Mouse (Mus musculus) large intestine, adult 2 months (tissue): ENCODE measurements around the gene Edn1. TPM values are rescaled to one million over a fixed set of nuclear protein-coding genes. Genes with fewer than 3 reads are reported as not detected.

Experiments used
- DNase-seq: peaks from one replicate; pipeline ENCODE4 v3.0.0-alpha.2; 2012; ENCODE audit warnings: low read depth, low spot score
- WGBS: fragments of 180-500 bp; shearing (Covaris S2); methylation state at CpG from one replicate; pipeline ENCODE4 v1.1.7; 2018; 5-methylcytosine and 5-hydroxymethylcytosine counted together
- polyA plus RNA-seq: library from polyadenylated mRNA; depleted of rRNA; stranded (reverse); fragments of >200 nt; gene quantifications from 2 replicates; pipeline ENCODE4 v1.2.3, GENCODE M21; 2012; rRNA removed

The Edn1 gene
- polyA plus RNA-seq, 1 experiment, result 0.99 TPM

DNA sequence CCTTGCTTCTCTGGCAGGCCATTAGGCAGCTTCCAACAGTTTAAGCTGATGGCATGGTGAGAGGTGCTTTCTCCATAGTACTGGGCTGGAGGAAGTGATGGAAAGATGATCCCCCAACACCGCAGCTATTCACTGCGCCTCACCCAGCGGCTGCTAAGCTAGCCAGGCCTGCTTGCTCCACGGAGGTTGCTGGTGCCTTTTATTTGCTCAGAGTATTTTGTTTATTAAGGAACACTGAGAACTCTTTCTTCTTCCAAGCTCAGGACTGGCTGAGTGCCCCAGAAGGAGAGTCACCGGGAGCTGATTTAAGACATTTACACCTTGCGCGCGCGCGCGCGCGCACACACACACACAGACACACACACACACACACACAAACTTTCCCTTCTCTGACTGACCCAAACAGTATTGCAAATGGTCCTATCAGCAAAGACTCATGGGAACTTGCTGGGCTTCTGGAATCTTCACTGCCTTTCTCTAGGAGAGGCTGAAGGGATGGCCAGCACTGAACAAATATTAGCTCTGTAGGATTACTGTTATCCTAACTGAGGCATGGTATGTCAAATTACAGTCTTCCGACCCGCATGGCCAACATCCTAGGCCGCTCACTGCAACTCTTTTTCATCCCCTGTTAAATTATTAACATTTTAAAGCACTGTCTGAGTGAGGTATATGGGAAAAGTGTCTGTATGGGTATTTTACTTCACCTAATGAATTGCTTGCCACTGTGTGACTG, 7.3 kb downstream of the Edn1 start:
- DNase-seq, result no peak
- WGBS, result 30% methylated on average over 16 of the region's 16 CpGs

DNA sequence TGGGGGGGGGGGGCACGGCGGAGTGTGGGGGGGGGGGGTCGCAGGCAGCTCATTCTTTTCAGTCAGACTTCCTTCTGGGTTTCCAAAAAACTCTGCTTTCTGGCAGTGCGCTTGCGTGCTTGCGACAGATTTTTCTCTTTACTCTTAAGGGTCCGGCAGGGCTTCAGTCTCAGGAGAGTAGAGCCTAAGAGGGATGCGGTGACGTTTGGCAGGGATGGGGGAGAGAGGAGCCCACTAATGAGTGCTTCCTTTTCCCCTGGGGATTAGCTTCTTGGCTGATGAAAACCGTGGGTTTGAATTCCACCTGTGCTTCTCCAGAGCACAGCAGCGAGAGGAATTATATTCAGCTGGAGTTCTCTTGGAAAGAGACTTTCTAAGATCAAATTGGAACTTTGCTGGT, 8.5 kb downstream of the Edn1 start:
- 47% methylated on average over 11 of the region's 11 CpGs for WGBS
- DNase-seq, result no peak

DNA sequence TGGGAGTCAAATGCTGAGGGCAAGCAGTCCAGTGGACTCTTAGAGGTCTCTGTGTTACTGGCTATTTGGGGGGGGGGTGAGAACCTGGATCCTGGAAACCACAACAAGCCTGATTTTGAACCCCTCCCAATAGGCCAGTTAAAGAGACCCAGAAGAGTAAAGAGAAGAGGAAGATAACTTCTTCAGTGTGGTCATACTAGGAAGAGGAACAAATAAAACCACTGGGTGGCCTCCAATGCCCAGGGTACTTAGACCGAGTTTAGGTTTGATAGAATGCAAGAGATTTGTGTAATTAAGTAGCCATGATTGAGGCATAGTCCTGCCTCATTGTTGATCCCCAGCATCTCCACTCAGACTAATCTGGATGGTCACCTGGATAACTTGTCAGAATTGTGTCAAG, 14.4 kb downstream of the Edn1 start:
- whole genome bisulfite sequencing, result 57% methylated on average over 1 of the region's 1 CpGs
- no peak for DNase-seq

DNA sequence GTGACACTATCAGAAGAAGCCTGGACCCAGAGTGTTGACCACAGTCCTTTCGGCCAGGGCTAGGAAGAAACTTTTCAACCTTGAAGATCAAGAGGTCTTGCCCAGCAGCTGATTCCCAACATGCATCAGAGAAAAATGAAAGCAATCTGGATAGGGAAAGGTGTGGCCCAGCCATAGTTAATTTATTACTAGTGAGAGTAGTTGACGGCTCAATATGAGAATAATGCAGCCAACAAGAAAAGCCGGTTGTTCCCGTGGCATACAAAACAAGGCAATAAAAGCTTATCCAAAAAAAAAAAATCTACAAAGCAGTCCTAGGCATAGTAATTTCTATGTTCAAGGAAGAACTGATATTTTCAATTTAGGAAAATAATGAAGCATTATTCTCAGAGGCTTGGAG, 16.5 kb downstream of the Edn1 start:
- no peak for DNase-seq
- WGBS, result 32% methylated on average over 4 of the region's 4 CpGs

DNA sequence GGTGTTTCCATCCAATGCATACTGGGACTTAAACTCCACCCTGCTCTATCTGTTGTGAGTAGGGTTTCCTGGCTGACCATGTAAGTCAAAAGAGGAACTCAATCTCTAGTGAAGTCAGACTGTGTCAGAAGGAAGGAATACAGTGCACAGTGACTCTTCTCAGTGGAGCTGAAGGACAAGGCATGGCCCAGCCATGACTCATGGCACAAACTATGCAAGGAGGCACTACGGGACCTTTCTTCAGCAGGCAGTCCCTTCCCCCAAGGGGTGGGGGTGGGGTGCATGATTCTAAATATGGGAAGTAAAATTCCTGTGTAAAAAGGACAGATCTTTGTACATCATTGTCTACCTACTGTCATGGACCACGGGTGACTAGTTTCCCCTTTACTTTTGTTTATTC, 27.3 kb downstream of the Edn1 start:
- no peak for DNase-seq
- WGBS, result 62% methylated on average over 2 of the region's 2 CpGs

DNA sequence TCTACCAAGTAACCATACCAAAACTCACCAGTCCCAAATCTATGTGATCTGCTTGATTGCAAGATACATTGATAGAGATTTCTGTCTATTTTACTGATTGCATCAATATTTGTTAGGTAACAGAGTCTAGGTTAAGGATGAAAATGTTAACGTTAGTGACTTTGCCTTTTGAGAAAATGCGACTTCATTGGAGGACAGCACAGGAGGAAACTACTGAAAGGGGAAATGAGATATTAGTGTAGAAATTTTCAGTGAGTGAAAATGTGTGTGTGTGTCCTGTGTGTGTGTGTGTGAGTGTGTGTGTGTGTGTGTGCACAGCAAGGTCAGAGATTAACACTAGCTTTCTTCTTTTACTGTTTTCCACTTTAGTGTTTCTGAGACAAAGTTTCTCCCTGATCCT, 29.8 kb downstream of the Edn1 start:
- 84% methylated on average over 2 of the region's 2 CpGs for WGBS
- DNase-seq, result no peak

DNA sequence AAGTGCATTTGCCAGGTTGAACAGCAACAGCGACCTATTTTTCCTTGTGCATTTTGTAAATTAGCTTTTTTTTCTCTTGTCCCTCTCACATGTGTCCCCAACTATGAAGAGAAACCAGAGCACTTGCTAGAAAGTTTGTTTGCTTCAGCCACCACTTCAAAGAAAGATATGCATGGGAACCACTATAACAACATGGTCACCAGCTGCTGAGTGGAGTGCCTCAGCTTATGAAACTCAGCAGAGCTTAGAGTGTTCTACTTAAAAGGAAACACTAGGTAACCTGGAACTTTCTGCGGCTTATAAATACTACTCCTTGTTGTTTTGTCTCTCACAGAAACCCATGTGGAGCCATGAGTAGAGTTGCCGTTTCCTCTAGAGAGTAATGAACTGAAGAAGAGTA, 33.7 kb downstream of the Edn1 start:
- no peak for DNase-seq
- WGBS, result 88% methylated on average over 3 of the region's 3 CpGs

DNA sequence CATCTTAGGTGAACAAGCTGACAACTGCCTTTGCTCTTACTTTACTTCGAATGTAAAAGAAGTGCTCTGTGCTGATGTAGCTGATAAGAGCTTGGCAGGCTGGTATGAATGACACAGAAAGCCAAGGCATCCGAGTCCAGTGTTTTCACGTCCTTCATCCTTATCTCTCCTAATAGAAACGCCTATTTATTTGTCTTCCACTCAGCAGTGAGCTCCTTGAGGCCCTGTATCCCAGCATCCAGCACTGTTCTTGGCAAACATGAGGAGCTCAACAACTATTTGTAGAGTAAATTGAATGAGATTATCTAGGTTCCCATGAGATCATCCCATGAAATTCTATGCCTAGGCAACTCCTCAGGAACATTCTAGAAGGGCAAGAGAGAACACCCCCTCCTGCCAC, 35.1 kb downstream of the Edn1 start:
- DNase-seq, result no peak
- WGBS, result 68% methylated on average over 4 of the region's 4 CpGs

DNA sequence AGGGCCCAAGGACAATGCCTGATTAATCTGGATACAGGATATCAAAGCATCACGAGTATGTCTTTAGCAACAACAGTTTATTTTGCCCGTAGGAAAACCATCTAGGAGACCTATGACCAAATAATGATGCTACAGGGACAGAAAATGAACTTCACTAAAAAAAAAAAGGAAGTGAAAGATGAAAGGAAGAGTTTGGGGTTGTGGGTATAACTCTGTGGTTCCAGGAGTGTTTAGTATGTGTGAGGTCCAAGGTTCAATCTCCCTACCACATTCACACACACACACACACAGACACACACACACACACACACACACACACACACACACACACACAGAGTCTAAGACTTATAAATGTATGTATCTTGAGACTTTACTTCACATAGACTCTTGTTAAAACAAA, 35.8 kb downstream of the Edn1 start:
- WGBS, result 82% methylated on average over 2 of the region's 2 CpGs
- no peak for DNase-seq

DNA sequence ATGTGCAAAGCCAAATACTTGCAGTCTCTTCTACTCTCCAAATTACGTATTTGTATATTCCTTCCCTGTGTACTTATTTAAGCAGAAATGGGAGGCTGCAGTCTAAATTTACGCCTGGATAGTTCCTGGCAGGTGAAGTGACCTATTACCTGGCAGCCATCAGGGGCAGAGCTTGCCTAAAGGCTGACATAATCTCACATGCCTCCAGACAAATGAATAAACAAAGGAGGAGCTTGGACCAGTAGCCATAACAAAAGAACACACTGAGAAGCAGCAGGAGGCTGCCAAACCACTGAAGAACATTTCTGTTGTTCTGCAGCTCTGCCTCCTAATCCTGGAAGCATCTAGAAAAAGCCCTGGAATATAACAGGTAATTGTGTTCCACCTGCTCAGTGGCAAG, 38.2 kb downstream of the Edn1 start:
- 26% methylated on average over 2 of the region's 2 CpGs for WGBS
- no peak for DNase-seq

DNA sequence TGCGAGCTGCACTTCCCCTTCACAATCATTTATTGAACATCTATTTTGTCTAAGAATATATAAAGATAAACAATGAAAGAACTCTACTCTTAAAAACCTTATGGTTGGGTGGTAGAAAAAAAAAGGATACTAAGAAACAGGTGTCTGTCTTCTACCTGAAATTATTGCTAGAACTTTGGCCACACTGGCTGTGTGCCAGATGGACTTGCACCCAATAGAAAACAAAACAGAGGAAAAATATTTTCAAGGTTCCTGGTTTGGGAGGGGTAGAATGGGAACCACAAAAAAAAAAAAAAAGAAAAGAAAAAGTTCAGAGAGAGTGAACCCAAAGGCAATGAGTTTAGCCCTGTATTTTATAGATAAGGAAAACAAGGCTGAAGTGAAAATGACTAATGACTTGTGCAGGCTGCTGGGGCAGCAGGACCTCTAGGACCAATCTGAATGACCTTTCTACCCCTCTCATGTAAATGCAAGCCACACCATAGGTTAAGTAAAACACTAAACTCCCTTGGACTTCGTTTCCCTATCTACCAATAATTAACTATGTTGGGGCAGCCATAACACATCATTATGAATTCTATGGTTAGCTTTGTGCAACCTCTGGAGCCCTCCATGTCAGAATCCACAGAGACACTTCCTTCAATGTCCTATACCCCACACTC, 40.7 kb downstream of the Edn1 start:
- peak; percentile 85 for DNase-seq

DNA sequence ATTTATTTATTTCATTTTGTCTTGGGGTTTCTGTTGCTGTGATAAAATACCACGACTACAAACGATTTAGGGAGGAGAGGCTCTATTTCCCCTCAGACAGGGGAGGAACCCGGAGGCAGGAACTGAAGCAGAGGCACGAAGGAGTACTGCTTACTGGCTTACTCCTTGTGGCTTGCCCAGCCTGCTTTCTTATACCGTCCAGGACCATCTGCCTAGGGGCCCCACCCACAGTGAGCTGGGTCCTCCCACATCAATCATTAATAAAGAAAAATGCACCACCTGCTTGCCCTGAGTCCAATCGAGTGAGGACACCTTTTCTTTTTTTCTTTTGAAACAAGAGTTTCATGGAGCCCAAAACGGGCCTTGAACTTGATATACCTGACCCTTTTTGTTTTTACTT, 44.2 kb downstream of the Edn1 start:
- 74% methylated on average over 7 of the region's 7 CpGs for WGBS
- no peak for DNase-seq

More for the DNA sequence above, 40.7 kb downstream of the Edn1 start:
- WGBS, result 24% methylated on average over 2 of the region's 2 CpGs

DNA sequence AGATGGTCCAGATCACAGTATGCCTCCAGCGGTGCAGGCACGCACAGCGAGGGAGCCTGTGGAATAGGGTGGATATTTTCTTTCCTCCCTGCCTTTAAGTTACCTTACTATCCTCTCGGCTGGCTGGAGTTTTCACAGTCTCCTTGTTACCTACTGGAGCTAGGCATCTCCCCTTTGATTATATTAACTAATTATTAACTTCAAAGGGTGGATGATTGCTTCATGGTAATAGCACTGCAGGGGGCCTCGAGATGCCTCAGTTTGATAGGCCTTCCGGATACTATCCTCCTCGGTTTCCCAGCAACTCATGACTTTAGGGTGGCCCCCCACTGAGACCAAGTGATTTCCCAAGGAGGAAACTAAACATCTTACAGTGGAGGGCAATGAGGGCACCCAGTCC, 45.1 kb downstream of the Edn1 start:
- WGBS, result 62% methylated on average over 7 of the region's 7 CpGs
- no peak for DNase-seq

DNA sequence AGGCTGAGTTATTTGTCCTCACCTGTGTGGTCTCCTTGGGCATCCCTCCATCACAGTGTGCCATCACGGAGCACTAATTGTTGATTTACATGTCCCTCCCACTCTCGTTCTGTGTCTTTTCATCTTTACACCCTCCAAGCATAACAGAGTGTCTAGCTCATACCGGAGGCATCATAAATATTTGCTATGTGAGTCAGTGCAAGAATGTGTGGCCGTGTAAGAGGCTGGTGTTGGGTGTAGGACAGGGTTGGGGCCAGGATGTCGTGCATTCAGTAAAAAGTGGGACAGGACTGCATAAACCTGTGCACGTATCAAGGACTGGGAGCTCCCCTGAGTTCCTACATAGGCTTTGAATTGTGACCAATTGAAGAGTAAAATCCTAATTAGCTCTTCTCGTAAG, 50.4 kb downstream of the Edn1 start:
- 38% methylated on average over 7 of the region's 7 CpGs for WGBS
- no peak for DNase-seq

Other genes with a start within 250 kb of the Edn1 start
- 12.4 and 17.9 TPM in 2 replicates for gene Hivep1, start 249.5 kb upstream of the Edn1 start, polyA plus RNA-seq